Mouse (Mus musculus): ENCODE measurements at regions not wholly inside any gene's neighbourhood (a gene's known extent, or its start where the extent isn't known, plus 50 kb on each side); places are given as distances from the start of the nearest gene placed in this dataset.
A peak's percentile ranks its signal among the peaks of the same experiment; 100 is the strongest.

- Histone ChIP-seq H3K9ac (no peak overlapping the region), H3K9me3 (no peaks in the 10 kb centered on the region), H3K4me3 (replicated peaks) (no peak overlapping the region), H3K27me3 (replicated peaks) (no peaks in the 10 kb centered on the region), H3K36me3 (no peaks in the 10 kb centered on the region), H3K4me2 (replicated peaks) (no peak overlapping the region), H3K27ac (no peak overlapping the region), H3K4me1 (replicated peaks) (no peaks in the 10 kb centered on the region)
- ATAC-seq = no peak
- 81% methylated on average over 2 of the region's 2 CpGs for WGBS
Measured at GRCm38 (mm10) chr11:17734519-17734918, 219.2 kb downstream of the Etaa1 start.

DNA sequence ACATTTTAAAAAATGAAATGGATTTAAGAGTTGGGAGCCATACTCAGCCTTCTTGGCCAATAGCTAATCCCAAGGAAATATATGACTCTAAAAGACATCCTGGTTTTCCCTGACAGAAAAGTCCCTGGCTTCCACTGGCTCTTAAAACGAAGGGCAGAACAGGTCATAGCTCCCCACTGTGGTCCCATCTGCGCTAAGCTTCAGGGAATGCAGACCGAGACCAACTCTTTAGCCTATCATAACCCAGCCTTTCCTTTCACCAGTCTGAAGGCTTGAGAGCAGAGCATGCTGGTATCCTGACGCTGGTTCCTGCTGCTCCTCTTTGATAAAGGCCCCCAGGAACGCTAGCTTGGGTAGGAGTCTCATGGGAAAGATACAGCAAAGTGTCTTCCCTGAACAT, 214.8 kb downstream of the Etaa1 start:
- Histone ChIP-seq H3K4me2 (replicated peaks) (no peak overlapping the region), H3K36me3 (no peaks in the 10 kb centered on the region), H3K27me3 (replicated peaks) (no peaks in the 10 kb centered on the region), H3K4me3 (replicated peaks) (no peak overlapping the region), H3K4me1 (replicated peaks) (no peaks in the 10 kb centered on the region), H3K27ac (no peak overlapping the region), H3K9ac (no peak overlapping the region), H3K9me3 (no peaks in the 10 kb centered on the region)
- ATAC-seq = no peak
- WGBS = 63% methylated on average over 5 of the region's 5 CpGs

GRCm38 (mm10) chr11:17743821-17744220, 209.9 kb downstream of the Etaa1 start:
- no peak for ATAC-seq

DNA sequence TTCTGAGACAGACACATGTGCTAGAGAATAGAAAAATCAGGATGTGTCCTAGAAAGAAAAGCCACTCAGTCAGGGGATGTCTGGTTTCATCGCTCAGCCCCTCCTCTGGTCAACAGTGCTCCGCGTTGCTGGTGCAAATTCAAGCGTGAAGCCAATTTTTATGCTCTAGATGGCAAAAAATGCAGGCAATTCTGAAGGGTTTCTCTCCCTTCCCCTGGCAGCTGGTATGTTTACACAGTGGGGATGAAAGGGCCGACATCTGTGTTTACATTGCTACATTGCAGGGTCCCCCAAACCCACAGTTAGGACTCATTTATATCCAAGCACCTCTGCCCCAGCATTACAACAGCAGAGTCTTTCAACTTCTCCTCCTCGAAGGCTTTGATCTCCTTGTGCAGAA, 203.3 kb downstream of the Etaa1 start:
- WGBS = 18% methylated on average over 6 of the region's 6 CpGs
- Histone ChIP-seq H3K27me3 (replicated peaks) (no peaks in the 10 kb centered on the region), H3K9me3 (no peaks in the 10 kb centered on the region), H3K36me3 (no peaks in the 10 kb centered on the region), H3K27ac (no peak overlapping the region), H3K4me3 (replicated peaks) (no peak overlapping the region), H3K4me1 (replicated peaks) (0 out of 2 replicates have a peak, but pooled peaks cover 3% of the 10 kb centered on the region), H3K4me2 (replicated peaks) (0 out of 2 replicates have a peak overlapping the region, but pooled peaks have one; percentile 3), H3K9ac (no peak overlapping the region)
- ATAC-seq = peak; percentile 62

More at GRCm38 (mm10) chr11:17743821-17744220, 209.9 kb downstream of the Etaa1 start:
- H3K9me3 ChIP-seq = no peaks in the 10 kb centered on the region
- no peak overlapping the region for H3K9ac ChIP-seq
- 82% methylated on average over 1 of the region's 1 CpGs for WGBS
- H3K27me3 ChIP-seq (replicated peaks) = no peaks in the 10 kb centered on the region
- H3K4me2 ChIP-seq (replicated peaks) = no peak overlapping the region
- no peaks in the 10 kb centered on the region for H3K36me3 ChIP-seq
- no peak overlapping the region for H3K27ac ChIP-seq
- H3K4me1 ChIP-seq (replicated peaks) = no peaks in the 10 kb centered on the region
- no peak overlapping the region for H3K4me3 ChIP-seq (replicated peaks)

- H3K27me3 ChIP-seq (replicated peaks) = no peaks in the 10 kb centered on the region
- no peak overlapping the region for H3K4me3 ChIP-seq (replicated peaks)
- no peaks in the 10 kb centered on the region for H3K9me3 ChIP-seq
- H3K4me2 ChIP-seq (replicated peaks) = no peak overlapping the region
- ATAC-seq = no peak
- no peaks in the 10 kb centered on the region for H3K4me1 ChIP-seq (replicated peaks)
- no peak overlapping the region for H3K27ac ChIP-seq
- no peak overlapping the region for H3K9ac ChIP-seq
- no peaks in the 10 kb centered on the region for H3K36me3 ChIP-seq
- 62% methylated on average over 2 of the region's 2 CpGs for WGBS
Measured at GRCm38 (mm10) chr11:17759224-17759623, 194.5 kb downstream of the Etaa1 start.

DNA sequence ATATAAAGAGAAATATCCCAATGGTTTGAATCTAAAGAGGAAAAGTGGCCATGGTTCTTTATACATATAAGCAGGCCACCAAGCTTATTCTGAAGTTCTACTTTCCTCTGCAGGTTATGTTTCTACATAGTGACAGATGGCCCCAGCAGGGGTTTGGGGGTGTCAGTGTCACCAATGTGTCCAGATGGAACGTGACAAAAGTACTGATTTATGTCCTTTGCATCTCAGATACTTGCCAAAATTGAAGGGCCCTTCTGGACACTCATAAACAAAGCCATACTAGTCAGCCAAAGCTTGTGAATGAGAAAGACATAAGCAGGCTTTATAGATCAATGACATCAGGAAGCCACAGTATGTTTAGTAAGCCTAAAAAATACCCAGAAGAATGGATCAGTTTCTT, 190.3 kb downstream of the Etaa1 start:
- Histone ChIP-seq H3K4me3 (replicated peaks) (no peak overlapping the region), H3K4me1 (replicated peaks) (no peaks in the 10 kb centered on the region), H3K27ac (no peak overlapping the region), H3K4me2 (replicated peaks) (no peak overlapping the region), H3K9me3 (no peaks in the 10 kb centered on the region), H3K27me3 (replicated peaks) (no peaks in the 10 kb centered on the region), H3K9ac (no peak overlapping the region), H3K36me3 (no peaks in the 10 kb centered on the region)
- no peak for ATAC-seq
- WGBS = 40% methylated on average over 1 of the region's 1 CpGs

GRCm38 (mm10) chr11:17764146-17764545, 189.5 kb downstream of the Etaa1 start:
- Histone ChIP-seq H3K9ac (no peak overlapping the region), H3K27me3 (replicated peaks) (no peaks in the 10 kb centered on the region), H3K4me1 (replicated peaks) (no peaks in the 10 kb centered on the region), H3K27ac (no peak overlapping the region), H3K9me3 (no peaks in the 10 kb centered on the region), H3K36me3 (no peaks in the 10 kb centered on the region), H3K4me2 (replicated peaks) (no peak overlapping the region), H3K4me3 (replicated peaks) (no peak overlapping the region)
- no peak for ATAC-seq

DNA sequence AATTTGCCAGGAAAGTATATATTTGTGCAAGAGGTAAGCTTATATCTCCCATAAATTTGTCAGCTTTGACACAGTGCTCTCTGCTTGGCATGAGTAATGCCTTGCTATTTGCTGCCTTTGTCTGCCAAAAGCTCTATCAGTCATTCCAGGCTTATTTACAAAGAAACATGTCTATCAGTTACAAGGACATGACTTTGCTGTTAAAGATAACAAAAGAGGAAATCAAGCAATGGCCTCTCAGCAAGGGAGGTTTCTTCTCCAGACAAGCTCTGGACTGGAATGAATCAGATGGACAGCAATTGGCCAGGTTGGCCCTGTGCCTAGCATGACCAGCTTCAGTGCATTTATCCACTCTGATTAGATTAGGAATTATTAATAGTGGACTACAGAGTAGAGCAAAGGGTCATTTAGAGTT, 185.3 kb downstream of the Etaa1 start:
- H3K27ac ChIP-seq = no peak overlapping the region
- no peak overlapping the region for H3K4me2 ChIP-seq (replicated peaks)
- no peaks in the 10 kb centered on the region for H3K27me3 ChIP-seq (replicated peaks)
- no peaks in the 10 kb centered on the region for H3K9me3 ChIP-seq
- H3K36me3 ChIP-seq = no peaks in the 10 kb centered on the region
- peak; percentile 72 for ATAC-seq
- no peak overlapping the region for H3K9ac ChIP-seq
- H3K4me1 ChIP-seq (replicated peaks) = no peaks in the 10 kb centered on the region
- H3K4me3 ChIP-seq (replicated peaks) = no peak overlapping the region

DNA sequence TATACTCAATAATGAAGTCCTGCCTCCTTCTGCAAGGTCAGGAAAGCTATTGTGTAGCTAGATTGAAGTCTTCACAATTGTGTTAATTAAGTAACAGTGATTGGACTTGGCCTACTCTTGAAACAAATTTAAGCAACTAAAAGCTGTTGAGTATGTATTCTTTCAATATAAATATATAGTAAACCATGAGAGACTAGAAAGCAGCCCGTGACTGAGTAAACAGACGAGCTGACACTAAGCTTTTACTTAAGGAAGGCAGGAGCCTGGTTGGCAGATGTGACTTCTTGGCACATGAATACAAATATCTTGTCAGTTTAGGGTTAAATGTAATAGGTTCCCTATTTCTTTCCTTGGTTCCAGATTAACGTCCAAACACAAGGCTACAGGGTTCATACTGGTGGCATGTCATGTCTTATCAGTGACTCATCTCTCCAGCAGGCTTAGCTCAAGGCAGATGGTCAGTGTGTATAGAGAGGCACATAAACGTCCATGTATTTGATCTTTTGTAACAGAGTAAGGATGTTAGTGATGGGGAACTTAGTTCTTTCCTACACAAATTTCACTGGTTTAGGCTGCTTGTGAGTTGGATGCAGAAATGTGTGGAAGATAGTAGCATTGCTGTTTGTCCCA, 184.7 kb downstream of the Etaa1 start:
- H3K36me3 ChIP-seq = no peaks in the 10 kb centered on the region
- no peak overlapping the region for H3K9ac ChIP-seq
- H3K4me3 ChIP-seq (replicated peaks) = no peak overlapping the region
- no peaks in the 10 kb centered on the region for H3K9me3 ChIP-seq
- ATAC-seq = 0 out of 2 replicates have a peak, but pooled peaks have one; percentile 47
- no peaks in the 10 kb centered on the region for H3K4me1 ChIP-seq (replicated peaks)
- 27% methylated on average over 4 of the region's 4 CpGs for WGBS
- no peak overlapping the region for H3K27ac ChIP-seq
- H3K4me2 ChIP-seq (replicated peaks) = no peak overlapping the region
- H3K27me3 ChIP-seq (replicated peaks) = no peaks in the 10 kb centered on the region

- H3K4me2 ChIP-seq (replicated peaks) = no peak overlapping the region
- no peaks in the 10 kb centered on the region for H3K4me1 ChIP-seq (replicated peaks)
- H3K36me3 ChIP-seq = no peaks in the 10 kb centered on the region
- ATAC-seq = no peak
- no peak overlapping the region for H3K4me3 ChIP-seq (replicated peaks)
- no peak overlapping the region for H3K27ac ChIP-seq
- H3K27me3 ChIP-seq (replicated peaks) = no peaks in the 10 kb centered on the region
- H3K9ac ChIP-seq = no peak overlapping the region
- H3K9me3 ChIP-seq = no peaks in the 10 kb centered on the region
Measured at GRCm38 (mm10) chr11:17797632-17798031, 156.0 kb downstream of the Etaa1 start.

- Histone ChIP-seq H3K27ac (no peak overlapping the region), H3K9me3 (no peaks in the 10 kb centered on the region), H3K4me2 (replicated peaks) (no peak overlapping the region), H3K4me1 (replicated peaks) (no peaks in the 10 kb centered on the region), H3K36me3 (no peaks in the 10 kb centered on the region), H3K27me3 (replicated peaks) (no peaks in the 10 kb centered on the region), H3K9ac (no peak overlapping the region), H3K4me3 (replicated peaks) (no peak overlapping the region)
- no peak for ATAC-seq
- 86% methylated on average over 3 of the region's 3 CpGs for WGBS
Measured at GRCm38 (mm10) chr11:17807851-17808250, 145.8 kb downstream of the Etaa1 start.

DNA sequence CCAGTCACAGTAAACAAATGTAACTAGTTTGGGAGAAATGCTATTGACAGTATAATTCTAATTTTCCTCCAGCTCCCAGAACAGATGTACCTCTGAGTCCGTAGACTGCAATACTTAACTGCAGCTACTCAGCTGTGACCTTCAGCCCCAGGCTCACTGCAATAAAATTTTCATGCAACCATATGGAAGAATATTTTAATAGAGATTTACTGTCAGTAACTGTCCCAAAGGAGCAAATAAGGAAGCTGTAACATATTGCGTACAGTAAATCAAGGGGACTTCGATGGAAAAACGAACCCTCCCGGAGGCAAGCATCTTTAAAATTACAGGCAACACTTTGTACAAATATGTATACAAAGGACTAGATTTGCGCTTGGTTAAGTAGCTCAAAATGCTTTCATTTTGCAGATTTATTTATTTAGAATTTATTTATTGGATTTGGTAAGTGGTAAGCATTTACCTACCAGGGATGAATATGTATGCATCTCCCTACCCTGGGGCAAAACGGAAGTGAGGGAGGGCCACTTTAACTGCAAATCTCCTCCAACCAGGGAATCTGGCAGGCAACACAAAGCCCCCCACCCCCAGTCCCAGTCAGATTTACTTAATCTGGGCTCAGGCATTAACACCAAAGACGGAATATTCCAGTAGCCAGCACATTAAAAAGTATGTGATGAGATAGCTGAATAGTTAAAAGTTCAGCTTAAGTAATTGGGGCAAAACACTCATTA, 141.7 kb downstream of the Etaa1 start:
- WGBS = 56% methylated on average over 8 of the region's 8 CpGs
- no peak for ATAC-seq
- Histone ChIP-seq H3K36me3 (no peaks in the 10 kb centered on the region), H3K9me3 (no peaks in the 10 kb centered on the region), H3K27ac (no peak overlapping the region), H3K4me2 (replicated peaks) (no peak overlapping the region), H3K4me1 (replicated peaks) (no peaks in the 10 kb centered on the region), H3K27me3 (replicated peaks) (no peaks in the 10 kb centered on the region), H3K4me3 (replicated peaks) (no peak overlapping the region), H3K9ac (no peak overlapping the region)

DNA sequence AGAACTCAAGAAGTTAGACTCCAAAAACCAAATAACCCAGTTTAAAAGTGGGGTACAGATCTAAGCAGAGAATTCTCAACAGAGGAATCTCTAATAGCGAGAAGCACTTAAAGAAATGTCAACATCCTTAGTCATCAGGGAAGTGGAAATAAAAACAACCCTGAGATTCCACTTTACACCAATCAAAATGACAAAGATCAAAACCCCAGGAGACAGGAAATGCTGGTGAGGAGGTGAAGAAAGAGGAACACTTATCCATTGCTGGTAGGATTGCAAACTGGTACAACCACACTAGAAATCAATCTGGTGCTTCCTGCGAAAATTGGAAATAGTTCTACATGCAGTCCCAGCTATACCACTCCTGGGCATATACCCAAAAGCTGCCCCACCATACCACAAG, 111.0 kb downstream of the Etaa1 start:
- Histone ChIP-seq H3K9ac (no peak overlapping the region), H3K4me1 (replicated peaks) (no peaks in the 10 kb centered on the region), H3K27me3 (replicated peaks) (no peaks in the 10 kb centered on the region), H3K9me3 (no peaks in the 10 kb centered on the region), H3K4me2 (replicated peaks) (no peak overlapping the region), H3K36me3 (no peaks in the 10 kb centered on the region), H3K27ac (no peak overlapping the region), H3K4me3 (replicated peaks) (no peak overlapping the region)
- whole genome bisulfite sequencing = 51% methylated on average over 2 of the region's 2 CpGs
- ATAC-seq = no peak
